Mouse (Mus musculus) kidney, adult 2 months (tissue): ENCODE measurements around the gene A830031A19Rik.

Source experiments
- CTCF ChIP-seq: fragments of 200-500 bp; conservative IDR thresholded peaks from 2 replicates; pipeline ENCODE4 v1.5.1; 2011; ENCODE audit warnings: low read depth, mild to moderate bottlenecking, control low read depth, low read length, moderate library complexity, mixed read lengths; ENCODE audit not compliant: insufficient read depth, insufficient read length
- POLR2A ChIP-seq: fragments of 200-500 bp; IDR thresholded peaks from one replicate; pipeline ENCODE4 v1.6.1; 2011; ENCODE audit warnings: low read depth, low read length, control low read depth

DNA sequence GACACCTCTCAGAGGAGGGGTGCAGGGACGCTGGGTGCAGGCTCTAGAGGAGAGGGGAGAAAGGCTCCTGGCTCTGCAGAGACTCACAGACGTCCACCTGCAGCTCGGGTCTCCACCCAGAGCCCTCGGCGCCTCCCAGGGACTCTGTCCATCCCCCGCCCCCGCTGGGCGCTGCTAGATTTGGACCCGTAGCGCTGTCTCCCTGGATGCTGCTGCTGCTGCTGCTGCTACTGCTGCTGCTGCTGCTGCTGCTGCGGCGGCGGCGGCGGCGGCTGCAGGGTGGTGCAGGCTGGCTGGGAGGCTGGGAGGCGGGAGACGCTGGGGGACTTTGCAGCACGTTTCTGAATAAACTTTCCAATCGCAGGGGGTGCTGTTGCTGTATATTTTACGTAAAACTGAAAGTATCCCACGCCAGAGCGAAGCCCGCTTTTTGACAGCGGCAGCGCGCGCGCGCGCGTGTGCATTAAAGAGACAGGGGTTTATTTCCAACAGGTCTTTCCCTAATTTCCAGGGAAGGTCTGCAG is 1.3 kb upstream of the A830031A19Rik start:
- TF ChIP-seq CTCF (no peak), POLR2A (no peak)
